Mouse (Mus musculus) cerebellum, adult 9-10 months (tissue): ENCODE data around the gene Lcn8.

ENCODE experiments used
- DNase-seq: peaks from one replicate; pipeline ENCODE4 v3.0.0; 2022

Gene Lcn8

GRCm38 (mm10) chr2:25652902-25653301, at the start of gene Lcn8:
Lcn8 (plus strand) TSS chr2:25653120.
- DNase-seq, result no peak

GRCm38 (mm10) chr2:25607761-25608622, 44.9 kb upstream of the Lcn8 start, which contains the start of gene Rabl6:
Rabl6 (minus strand) TSS chr2:25608521.
- DNase-seq, result peak; percentile 90

DNA sequence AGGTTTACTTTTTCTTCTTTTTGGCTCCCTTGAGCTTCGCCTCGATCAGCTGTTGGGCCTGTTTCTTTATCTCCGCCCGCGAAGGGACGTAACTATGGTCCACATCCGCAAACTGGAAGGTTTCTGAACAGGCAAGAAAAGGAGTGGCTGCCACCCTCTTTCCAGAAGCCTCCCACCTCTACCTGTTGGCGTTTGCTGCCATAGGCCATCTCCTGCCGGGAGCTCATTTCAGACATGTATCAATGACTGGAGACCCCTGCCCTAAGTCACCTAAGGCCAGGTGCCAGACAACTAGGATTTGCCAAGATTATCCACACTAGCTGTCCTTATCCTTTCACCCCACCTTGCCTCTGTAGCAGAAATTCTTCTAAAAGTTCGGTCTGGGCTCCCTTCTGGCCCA, 44.2 kb upstream of the Lcn8 start:
- no peak for DNase-seq

DNA sequence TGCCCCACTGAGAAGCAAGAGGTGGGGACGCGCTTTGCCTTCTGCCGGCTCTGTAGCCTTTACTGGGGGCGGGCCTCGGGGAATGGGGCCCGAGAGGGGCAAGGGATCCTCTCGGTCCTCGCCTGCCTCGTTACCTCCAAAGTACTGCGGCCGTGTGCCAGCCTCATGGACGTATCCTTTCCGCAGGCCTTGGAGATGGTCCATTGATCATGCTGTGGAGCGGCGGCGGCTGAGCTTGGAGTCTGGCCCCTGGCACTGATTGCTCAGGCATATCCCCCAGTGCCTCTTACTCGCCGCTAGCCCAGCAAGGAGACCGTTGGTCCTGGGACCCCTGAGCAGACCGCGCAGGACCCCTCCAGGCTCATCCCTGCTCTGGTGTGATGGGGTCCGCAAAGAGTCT, 36.5 kb upstream of the Lcn8 start:
- DNase-seq, result peak; percentile 5

- peak; percentile 5 for DNase-seq
Observed at GRCm38 (mm10) chr2:25617578-25617977, 35.3 kb upstream of the Lcn8 start, which contains the start of gene Ccdc183. Ccdc183 (minus strand) TSS chr2:25617678.

DNA sequence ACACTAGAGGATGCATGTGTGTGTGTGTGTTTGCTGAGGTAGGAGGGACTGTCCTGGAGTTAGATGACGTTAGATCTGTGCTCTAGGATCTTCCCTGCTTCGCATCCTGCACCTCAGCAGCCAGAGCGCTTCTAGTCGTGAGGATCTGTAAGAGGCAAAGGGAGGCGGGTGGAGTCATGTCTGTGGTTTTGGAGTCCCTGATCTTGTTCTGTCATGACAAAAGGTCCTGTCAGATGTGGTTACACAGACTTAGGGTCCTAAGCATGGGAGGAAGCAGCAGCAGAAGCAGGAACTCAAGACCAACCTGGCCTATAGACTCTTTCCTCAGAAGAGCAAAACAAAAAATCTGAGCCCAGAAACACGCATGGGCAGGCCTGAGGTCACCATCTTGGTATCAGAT, 32.5 kb upstream of the Lcn8 start:
- DNase-seq, result peak; percentile 13

DNA sequence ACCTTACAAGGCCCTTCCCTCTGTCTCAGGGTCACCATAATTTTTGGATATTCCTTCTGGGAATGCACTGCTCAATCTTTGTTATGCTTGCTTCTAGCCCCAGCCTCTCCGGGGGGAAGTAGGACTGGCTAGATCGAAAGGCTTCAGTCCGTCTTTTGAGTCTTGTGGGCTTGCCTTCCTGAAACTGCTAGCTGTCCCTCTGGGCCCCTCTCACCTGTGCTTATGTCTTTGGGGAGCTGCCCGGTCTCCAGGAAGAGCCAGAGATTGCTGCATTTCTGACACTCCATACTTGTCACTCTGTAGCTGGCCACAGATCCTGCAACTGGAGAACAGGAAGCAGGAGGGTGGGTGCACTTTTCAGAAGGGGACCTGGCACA, 32.1 kb upstream of the Lcn8 start:
- DNase-seq, result no peak

GRCm38 (mm10) chr2:25621229-25622200, 31.4 kb upstream of the Lcn8 start, which contains the start of gene Tmem141:
Tmem141 (minus strand) TSS chr2:25622005.
- DNase-seq, result peak; percentile 94

DNA sequence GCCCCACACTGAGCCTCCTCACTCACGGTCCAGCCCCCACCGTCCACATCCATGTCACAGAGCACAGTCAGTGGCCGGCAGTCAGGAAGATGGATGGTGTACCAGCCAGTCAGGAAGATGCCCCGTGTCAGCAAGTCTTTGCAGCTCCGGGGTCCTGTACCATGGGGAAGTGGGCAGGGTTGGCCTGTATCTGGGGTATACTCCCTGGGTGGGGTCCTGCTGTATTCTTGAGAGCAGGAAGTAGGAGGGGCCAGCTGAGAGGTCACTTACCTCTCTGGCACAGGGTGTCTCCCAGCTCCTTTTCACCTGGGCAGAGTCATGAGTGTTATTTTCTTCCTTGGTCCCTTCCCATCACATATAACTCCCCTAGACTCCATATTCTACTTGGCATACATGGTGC, 26.9 kb upstream of the Lcn8 start:
- DNase-seq, result peak; percentile 7

- no peak for DNase-seq
Observed at GRCm38 (mm10) chr2:25627811-25628210, 25.1 kb upstream of the Lcn8 start, which contains the start of gene Fcna. Fcna (minus strand) TSS chr2:25628030.

- no peak for DNase-seq
Observed at GRCm38 (mm10) chr2:25628738-25629137, 24.2 kb upstream of the Lcn8 start.

- DNase-seq, result no peak
Observed at GRCm38 (mm10) chr2:25633616-25634015, 19.3 kb upstream of the Lcn8 start.

GRCm38 (mm10) chr2:25634046-25634445, 18.9 kb upstream of the Lcn8 start:
- DNase-seq, result no peak

DNA sequence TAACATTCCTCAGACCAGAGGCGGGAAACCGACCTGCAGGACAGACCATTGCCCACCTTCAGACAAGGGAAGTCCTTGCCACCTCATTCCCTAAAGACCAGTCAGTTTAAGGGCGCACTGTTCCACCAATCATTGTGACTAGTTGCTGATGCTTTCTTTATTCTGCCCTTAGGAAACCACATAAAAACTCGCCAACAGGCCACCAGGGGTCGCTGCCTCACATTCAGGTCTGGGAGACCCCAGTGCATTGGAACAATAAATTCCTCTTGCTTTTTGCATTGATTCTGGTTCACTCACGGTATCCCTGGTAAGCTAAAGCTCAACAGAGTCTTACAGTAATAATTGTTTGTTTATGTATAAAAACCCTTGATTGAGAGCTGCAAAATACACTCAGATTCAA, 13.0 kb upstream of the Lcn8 start:
- DNase-seq, result no peak

- DNase-seq, result no peak
Observed at GRCm38 (mm10) chr2:25654502-25654901, 1.6 kb downstream of the Lcn8 start.

GRCm38 (mm10) chr2:25656691-25657090, 3.8 kb downstream of the Lcn8 start:
- DNase-seq, result peak; percentile 13

- peak; percentile 29 for DNase-seq
Observed at GRCm38 (mm10) chr2:25657246-25657645, 4.3 kb downstream of the Lcn8 start.

DNA sequence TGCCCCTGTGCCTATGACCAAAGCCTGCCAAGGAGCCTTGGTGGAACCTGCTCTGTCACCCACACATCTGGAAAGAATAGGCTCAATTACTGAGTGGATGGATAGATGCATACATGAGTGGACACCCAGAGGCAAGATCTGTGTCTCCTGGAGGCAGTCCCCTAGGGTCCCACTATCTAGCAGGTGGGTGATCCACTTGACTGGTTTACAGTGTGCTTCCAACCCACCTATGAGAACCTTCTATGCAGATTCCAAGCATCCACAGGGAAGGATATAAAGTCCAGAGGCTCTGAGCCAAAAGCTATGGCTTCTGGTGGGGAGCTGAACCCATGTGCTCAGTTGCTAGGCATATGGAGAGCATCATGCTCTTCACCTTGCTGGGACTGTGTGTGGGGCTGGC, 4.7 kb downstream of the Lcn8 start, which contains the start of gene Lcn5:
Lcn5 (plus strand) TSS at position 301 of the 400 bp plus-strand sequence.
- no peak for DNase-seq

GRCm38 (mm10) chr2:25660279-25660678, 7.4 kb downstream of the Lcn8 start:
- no peak for DNase-seq

DNA sequence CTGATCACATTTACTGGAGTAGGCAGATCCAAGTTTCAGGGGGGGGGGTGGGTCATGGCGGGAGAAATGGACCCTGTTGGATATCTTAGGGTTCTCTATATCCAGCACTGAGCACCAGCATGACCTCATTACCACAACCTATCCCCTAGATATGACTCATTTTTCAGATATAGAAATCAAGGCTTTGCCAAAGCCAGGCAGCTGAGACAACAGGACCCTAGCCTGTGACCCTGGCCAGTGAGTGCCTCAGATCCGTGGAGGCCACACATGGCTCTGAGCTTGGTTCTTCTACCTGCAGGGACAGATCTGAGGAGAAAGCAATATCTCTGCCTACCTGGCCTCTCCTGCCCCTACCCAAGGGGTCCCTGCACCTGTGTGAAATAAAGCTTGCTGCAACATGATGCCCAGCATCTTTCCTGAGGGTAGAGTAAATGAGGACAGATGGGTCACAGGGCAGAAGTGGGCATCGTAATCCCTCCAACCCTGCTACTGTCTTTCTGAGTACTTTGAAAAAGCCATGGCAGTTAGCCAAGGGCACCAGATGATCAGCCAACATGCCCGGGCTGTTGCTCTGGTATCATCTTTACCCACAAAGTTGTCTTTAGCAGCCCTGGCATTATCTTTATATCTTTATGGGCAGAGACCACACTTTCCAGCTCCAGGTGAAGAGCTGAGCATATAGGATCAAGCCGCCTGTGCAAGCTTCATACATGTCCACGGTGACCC, 8.5 kb downstream of the Lcn8 start:
- no peak for DNase-seq

- peak; percentile 24 for DNase-seq
Observed at GRCm38 (mm10) chr2:25663511-25663910, 10.6 kb downstream of the Lcn8 start.

DNA sequence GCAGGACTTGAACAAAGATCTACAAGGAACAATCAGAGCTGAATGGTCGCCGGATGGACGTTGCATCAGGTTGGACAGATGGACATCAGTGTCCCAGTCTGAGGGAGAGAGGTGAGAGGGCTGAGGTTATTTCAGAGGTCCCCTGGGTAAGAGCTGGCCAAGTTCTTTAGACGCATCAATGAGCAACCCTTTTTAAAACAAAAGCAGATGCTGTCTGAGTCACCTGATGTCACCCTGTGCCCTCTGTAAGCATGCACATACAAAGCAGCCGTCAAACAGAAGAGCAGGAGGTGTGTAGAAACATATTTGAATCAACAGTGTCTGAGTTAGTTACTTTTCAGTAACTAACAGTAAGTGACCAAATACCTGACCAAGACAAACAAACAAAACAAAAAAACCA, 11.2 kb downstream of the Lcn8 start:
- DNase-seq, result no peak

- no peak for DNase-seq
Observed at GRCm38 (mm10) chr2:25666516-25666915, 13.6 kb downstream of the Lcn8 start.
